Mouse (Mus musculus) heart, embryonic 10.5 days (tissue): ENCODE data around the gene Ugt1a1. TPM values are rescaled to one million over a fixed set of nuclear protein-coding genes. Genes with fewer than 3 reads are reported as not detected.

Experiments used
- DNase-seq: peaks from one replicate; pipeline ENCODE4 v3.0.0-alpha.2; 2017; ENCODE audit warnings: low spot score
- H3K27ac ChIP-seq: fragments of 300-500 bp; sonication (generic); 2 replicates; pipeline ENCODE4 v1.5.1; 2016; ENCODE audit warnings: mild to moderate bottlenecking
- H3K27me3 ChIP-seq: fragments of 300-500 bp; sonication (generic); 2 replicates; pipeline ENCODE4 v1.6.1; 2016; ENCODE audit warnings: mild to moderate bottlenecking; ENCODE audit not compliant: poor library complexity, insufficient read depth, severe bottlenecking
- H3K36me3 ChIP-seq: fragments of 300-500 bp; sonication (generic); 2 replicates; pipeline ENCODE4 v1.6.1; 2016; ENCODE audit warnings: mild to moderate bottlenecking, moderate library complexity
- H3K4me1 ChIP-seq: fragments of 300-500 bp; sonication (generic); 2 replicates; pipeline ENCODE4 v1.6.1; 2016; ENCODE audit warnings: mild to moderate bottlenecking
- H3K4me3 ChIP-seq: fragments of 300-500 bp; sonication (generic); 2 replicates; pipeline ENCODE4 v1.5.1; 2016; ENCODE audit warnings: mild to moderate bottlenecking, moderate library complexity
- H3K9me3 ChIP-seq: fragments of 300-500 bp; sonication (generic); 2 replicates; pipeline ENCODE4 v1.6.1; 2016; ENCODE audit warnings: mild to moderate bottlenecking, moderate library complexity
- WGBS: fragments of 180-500 bp; shearing (Covaris S2); methylation state at CpG from one replicate; pipeline ENCODE4 v1.1.7; 2016; 5-methylcytosine and 5-hydroxymethylcytosine counted together
- polyA plus RNA-seq: library from polyadenylated mRNA; unstranded; fragments of >200 nt; fragmentation: Nextera tagmentation; extraction: Ambion mirVana; gene quantifications from 2 replicates; pipeline ENCODE4 v1.2.1, GENCODE M21; 2016

Ugt1a1 gene
- polyA plus RNA-seq, 1 experiment from 2014 or later, result not detected

DNA sequence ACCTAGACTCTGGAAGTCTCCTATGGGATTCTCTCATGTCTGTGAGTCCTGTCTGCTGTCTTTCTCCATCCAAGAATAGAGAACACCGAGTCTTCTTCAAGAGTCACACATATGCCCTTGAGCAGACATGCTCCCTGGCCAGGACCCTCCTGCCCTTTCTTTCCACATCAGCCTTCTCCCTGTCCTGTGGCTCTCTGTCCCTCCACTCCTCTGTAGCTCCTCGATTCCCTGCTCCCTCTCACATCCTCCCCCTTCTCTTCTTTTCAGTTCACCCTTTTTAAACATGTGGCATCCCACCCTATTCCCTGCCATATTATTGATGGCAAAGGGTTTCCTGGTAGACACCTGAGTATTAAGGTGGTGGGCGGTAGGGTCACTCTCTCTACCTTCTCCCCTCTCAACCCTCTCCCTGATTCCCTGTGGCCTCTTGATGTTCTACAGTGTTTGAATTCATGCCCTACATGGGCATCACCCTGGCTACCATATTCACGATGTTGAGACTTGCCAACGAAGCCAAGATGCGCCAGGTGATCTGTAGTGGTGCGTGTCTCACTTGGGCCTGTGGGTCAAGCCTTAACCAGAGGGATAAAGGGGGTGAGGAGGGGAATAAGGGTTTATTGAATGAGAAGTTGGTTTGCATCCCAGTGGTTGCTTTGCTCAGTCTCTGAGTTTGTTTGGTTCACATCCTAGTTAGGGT lies 20.2 kb downstream of the Ugt1a1 start:
- no peak for DNase-seq
- 58% methylated on average over 7 of the region's 7 CpGs for WGBS
- Histone ChIP-seq H3K27ac (no peak overlapping the region), H3K36me3 (no peaks in the 10 kb centered on the region), H3K4me3 (no peak overlapping the region), H3K9me3 (peaks cover 96% of the 10 kb centered on the region), H3K27me3 (no peaks in the 10 kb centered on the region), H3K4me1 (no peaks in the 10 kb centered on the region)

DNA sequence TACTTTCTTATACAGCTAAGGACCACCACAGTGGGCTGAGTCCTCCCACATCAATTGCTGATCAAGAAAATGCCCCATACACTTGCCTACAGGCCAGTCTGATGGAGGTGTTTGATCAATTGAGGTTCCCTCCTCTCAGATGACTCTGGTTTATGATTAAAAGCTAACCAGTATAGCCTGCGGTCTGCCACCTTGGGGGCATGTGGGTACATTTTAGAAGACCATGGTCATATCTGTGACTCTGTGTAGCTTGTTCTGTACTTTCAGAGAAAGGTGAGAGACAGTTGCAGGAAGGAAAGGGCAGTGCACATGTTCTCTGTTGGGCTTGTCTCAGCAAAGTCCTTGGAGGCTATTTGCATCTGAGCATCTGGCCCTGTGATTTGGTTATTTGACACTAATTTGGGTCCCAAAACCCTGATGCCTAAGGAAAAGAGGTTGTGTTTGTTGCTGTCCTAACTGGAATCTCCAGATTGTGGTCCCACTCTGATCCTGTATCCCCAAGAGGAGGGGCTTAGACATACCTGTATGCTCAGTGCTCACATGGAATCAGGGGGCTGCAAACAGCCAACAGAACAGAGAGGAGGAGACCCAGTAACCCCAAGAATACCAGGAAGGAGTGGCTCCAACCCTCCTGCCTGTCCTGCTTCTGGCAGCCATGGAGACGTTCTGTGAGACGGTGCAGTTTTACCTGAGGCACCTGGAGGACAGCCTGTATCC lies 21.1 kb downstream of the Ugt1a1 start:
- Histone ChIP-seq H3K27me3 (no peaks in the 10 kb centered on the region), H3K36me3 (no peaks in the 10 kb centered on the region), H3K4me1 (no peaks in the 10 kb centered on the region), H3K4me3 (no peak overlapping the region), H3K9me3 (peaks cover 96% of the 10 kb centered on the region), H3K27ac (no peak overlapping the region)
- DNase-seq, result no peak
- WGBS, result 52% methylated on average over 3 of the region's 3 CpGs

DNA sequence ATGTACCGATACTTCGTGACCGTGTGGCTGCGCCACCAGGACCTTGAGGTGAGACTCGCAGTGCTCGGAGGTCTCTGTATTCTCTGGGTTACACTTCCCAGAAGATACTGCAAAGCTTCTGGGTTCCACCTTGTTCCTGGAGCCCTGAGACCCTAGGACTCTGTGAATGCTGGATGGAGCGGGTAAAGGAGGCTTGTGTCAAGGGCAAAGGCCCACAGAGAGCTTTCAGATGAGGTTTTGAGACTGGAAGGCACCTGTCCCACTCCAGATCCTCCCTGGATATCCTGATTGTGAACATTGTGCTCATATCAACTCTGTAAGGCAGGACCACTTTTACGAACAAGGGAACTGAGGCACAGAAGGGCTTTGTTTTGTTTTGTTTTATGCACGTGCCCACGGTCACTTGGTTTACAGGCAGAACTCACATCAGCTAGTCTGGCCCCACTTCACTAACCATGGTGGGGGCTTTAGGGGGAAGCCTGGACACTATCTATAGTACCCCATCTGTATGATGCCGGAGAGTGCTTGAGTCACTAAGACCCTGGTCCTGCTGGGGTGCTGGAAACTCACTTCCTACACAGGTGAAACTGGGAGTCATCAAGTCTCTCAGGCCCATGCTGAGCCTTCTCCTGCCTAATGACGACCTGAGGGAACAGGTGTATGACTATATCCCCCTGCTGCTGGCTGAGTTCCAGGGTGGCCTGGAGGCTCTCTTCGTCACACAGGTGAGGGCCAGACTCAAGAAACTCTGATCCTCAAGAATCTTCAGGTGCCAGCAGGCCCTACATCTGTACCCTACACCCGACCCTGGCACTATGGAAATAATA lies 21.9 kb downstream of the Ugt1a1 start:
- no peak for DNase-seq
- no peaks in the 10 kb centered on the region for H3K27me3 ChIP-seq
- H3K27ac ChIP-seq, result no peak overlapping the region
- no peaks in the 10 kb centered on the region for H3K36me3 ChIP-seq
- no peak overlapping the region for H3K4me3 ChIP-seq
- no peaks in the 10 kb centered on the region for H3K4me1 ChIP-seq
- WGBS, result 62% methylated on average over 14 of the region's 14 CpGs
- H3K9me3 ChIP-seq, result peaks cover 96% of the 10 kb centered on the region

DNA sequence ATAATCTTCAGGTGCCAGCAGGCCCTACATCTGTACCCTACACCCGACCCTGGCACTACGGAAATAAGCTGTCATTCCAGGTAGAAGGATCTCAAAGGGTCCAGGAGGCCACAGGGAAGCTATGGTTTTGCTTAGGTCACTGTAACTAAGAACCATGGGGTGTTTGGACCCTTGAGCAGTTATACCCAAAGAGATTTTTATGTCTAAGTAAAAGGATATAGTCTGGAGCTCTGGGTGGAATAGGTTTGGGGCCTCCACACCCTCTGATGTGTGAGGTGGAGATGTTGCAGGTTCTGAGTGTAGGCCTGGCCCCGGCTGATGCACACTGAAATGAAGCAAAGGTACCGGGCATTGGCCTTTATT lies 22.5 kb downstream of the Ugt1a1 start:
- H3K4me1 ChIP-seq, result no peaks in the 10 kb centered on the region
- no peaks in the 10 kb centered on the region for H3K27me3 ChIP-seq
- 61% methylated on average over 4 of the region's 4 CpGs for WGBS
- no peak overlapping the region for H3K4me3 ChIP-seq
- H3K9me3 ChIP-seq, result peaks cover 96% of the 10 kb centered on the region
- no peak for DNase-seq
- H3K27ac ChIP-seq, result no peak overlapping the region
- H3K36me3 ChIP-seq, result no peaks in the 10 kb centered on the region

DNA sequence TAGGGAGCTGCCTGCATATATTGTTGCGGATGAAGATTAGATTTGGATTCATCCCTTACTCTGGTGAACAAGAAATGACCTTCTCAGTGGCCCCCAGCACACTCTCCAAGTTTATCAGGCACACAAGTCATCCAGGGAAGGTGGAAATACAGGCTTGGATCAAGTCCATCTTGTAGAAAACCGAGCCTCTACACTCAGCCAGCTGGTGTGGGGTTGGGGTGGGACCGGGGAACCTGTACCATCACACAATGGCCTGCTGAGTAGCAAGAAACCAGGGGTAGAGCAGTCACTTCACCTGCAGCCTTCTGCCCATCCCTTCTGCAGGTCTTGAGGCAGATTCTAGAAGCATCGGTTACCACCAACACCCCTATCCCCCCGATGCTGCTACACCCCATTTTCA lies 22.9 kb downstream of the Ugt1a1 start:
- no peak overlapping the region for H3K4me3 ChIP-seq
- DNase-seq, result no peak
- no peaks in the 10 kb centered on the region for H3K4me1 ChIP-seq
- no peaks in the 10 kb centered on the region for H3K27me3 ChIP-seq
- H3K9me3 ChIP-seq, result peaks cover 96% of the 10 kb centered on the region
- H3K36me3 ChIP-seq, result no peaks in the 10 kb centered on the region
- H3K27ac ChIP-seq, result no peak overlapping the region
- 44% methylated on average over 5 of the region's 5 CpGs for WGBS

DNA sequence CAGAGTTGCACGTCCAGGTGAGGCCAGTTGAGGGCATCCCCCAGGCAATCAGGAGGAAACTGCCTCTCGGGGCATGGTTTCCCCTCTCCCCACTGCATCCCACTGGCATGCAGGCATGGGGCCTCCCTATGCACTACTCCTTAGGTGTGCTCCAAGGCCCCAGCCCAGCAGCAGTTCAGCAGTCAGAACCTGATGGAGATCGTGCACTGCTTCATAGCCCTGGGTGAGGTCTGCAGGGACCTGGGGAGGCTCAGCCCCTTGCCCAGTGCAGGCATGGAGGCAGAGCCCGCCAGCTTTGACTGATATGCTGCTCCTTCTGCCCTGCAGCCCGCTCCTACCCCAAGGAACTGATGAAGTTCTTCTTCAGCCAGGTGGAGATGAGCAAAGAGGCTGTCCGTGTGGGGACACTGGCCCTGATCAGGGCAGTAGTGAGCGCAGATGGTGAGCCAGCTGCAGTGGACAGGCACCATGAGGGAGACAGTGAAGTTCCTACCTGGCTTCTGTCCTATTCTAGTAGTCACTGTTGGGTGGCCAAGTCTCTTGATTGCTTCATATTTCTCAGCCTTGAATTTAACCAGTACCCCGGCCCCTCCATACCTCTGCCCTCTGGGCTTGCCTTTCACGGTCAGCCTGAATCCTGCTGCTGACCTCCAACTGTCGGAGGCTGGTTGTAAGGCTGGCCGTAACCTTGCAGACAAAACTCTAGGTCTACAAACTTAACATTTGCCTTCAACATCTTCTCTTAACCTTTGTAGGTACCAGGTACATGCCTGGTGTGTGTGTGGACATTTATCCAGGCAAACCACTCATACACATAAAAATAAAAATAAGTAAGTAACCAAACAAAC lies 23.5 kb downstream of the Ugt1a1 start:
- DNase-seq, result no peak
- Histone ChIP-seq H3K4me1 (no peaks in the 10 kb centered on the region), H3K36me3 (no peaks in the 10 kb centered on the region), H3K4me3 (no peak overlapping the region), H3K27me3 (no peaks in the 10 kb centered on the region), H3K27ac (no peak overlapping the region), H3K9me3 (peaks cover 96% of the 10 kb centered on the region)
- 62% methylated on average over 11 of the region's 11 CpGs for WGBS

DNA sequence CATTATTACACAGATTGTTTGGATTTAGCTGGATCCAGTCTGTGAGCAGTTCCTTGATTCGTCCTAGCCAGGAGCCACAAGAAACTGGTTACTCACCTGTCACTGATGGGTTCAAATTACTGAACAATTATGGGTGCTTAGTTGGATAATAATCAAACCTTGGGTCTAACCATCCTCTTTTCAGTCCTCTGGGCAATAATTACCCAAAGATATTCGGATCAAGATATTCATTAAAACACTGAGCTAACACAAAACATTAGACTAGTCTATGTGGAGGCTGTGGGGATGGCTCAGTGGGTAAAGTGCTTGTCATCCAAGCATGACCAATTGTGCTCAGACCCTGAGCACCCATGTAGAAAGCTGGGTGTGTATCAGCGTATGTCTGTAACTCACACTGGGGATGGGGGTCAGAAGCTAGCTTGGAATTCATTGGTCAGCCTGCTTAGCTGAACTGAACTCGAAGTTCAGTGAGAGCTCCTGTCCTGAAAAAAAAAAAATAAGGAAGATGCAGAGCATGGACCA lies 24.2 kb downstream of the Ugt1a1 start:
- no peak overlapping the region for H3K27ac ChIP-seq
- H3K36me3 ChIP-seq, result no peaks in the 10 kb centered on the region
- no peaks in the 10 kb centered on the region for H3K4me1 ChIP-seq
- 63% methylated on average over 4 of the region's 4 CpGs for WGBS
- peaks cover 97% of the 10 kb centered on the region for H3K9me3 ChIP-seq
- H3K4me3 ChIP-seq, result no peak overlapping the region
- H3K27me3 ChIP-seq, result no peaks in the 10 kb centered on the region
- DNase-seq, result no peak

DNA sequence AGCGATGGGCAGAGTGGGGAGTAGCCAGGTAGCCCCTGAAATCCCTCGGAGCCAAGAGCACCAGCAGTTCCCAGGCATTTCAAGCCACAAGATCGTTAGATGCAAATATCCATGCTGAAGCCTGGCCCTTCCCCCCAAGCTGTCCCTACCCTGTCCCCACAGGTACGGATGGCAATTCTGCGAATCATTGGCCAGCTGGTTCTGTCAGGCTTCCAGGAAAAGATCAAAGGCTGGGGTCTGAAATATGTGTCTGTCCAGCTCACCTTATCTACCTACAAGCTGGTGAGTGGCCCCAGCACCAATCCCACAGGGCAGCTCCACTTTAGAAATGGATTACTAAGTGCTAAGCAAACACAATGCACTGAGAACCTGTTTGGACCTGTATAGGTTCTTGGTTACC lies 25.6 kb downstream of the Ugt1a1 start:
- no peaks in the 10 kb centered on the region for H3K27me3 ChIP-seq
- H3K9me3 ChIP-seq, result peaks cover 94% of the 10 kb centered on the region
- 68% methylated on average over 5 of the region's 5 CpGs for whole genome bisulfite sequencing
- DNase-seq, result no peak
- H3K36me3 ChIP-seq, result no peaks in the 10 kb centered on the region
- no peak overlapping the region for H3K4me3 ChIP-seq
- H3K27ac ChIP-seq, result no peak overlapping the region
- no peaks in the 10 kb centered on the region for H3K4me1 ChIP-seq

DNA sequence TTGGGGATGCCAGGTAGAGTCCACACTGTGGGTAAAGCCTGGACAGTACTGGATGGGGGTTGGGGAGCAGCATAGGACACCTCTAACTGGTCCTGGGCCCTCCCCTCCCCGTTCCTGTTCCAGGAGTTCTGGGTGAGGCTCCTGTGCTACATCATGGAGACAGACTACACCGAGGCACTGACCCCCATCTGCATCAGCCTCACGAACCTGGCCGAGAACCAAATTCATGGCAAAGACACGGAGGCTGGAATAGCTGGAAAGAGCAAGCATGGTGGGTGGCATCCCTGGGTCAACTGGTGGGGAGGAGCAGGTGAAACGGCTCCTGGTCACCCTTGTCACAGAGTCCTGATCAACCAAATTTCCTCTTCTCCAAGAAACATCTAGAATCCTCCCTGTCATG lies 27.0 kb downstream of the Ugt1a1 start:
- H3K27me3 ChIP-seq, result no peaks in the 10 kb centered on the region
- WGBS, result 70% methylated on average over 6 of the region's 6 CpGs
- no peaks in the 10 kb centered on the region for H3K4me1 ChIP-seq
- DNase-seq, result no peak
- no peak overlapping the region for H3K4me3 ChIP-seq
- no peak overlapping the region for H3K27ac ChIP-seq
- H3K36me3 ChIP-seq, result no peaks in the 10 kb centered on the region
- H3K9me3 ChIP-seq, result peaks cover 92% of the 10 kb centered on the region

DNA sequence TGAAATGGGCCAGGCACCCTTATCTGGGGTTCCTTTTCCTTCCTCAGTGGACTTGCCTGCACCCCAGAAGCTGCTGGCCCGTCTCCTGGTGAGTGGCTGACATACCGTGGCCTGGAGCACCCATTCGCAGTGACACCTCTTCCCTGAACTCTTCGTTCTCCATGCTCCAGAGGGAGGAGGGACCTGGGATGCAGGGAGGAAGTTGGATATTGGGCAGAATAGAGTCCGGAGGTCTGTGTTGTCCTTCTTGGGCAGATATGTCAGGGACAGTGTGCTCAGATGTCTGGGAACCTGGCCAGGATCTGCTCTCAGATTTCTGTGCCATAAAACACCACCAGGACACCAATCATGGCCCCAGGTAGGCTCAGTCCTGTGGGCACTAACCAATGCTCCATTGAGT lies 28.3 kb downstream of the Ugt1a1 start:
- peaks cover 90% of the 10 kb centered on the region for H3K9me3 ChIP-seq
- no peaks in the 10 kb centered on the region for H3K36me3 ChIP-seq
- no peak overlapping the region for H3K4me3 ChIP-seq
- DNase-seq, result no peak
- no peaks in the 10 kb centered on the region for H3K4me1 ChIP-seq
- 68% methylated on average over 5 of the region's 5 CpGs for WGBS
- H3K27ac ChIP-seq, result no peak overlapping the region
- no peaks in the 10 kb centered on the region for H3K27me3 ChIP-seq

DNA sequence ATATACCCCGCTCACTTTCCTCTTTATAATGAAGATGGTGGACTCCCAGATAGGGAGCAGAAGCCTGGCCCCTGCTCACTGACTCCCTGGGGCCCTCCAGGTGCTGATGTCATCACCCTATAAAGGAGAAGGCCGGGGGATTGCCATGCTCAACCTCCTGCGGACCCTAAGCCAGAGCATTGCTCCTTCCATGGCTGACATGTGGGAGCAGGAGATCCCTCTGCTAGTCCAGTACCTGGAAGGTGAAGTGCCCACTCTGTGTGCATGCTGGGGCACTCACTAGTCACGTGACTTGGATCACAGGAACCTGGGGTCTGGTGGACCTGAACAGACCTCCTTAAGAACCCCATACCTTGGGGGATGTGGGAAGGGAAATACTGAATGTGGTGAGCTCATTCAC lies 28.8 kb downstream of the Ugt1a1 start:
- 64% methylated on average over 4 of the region's 4 CpGs for WGBS
- Histone ChIP-seq H3K27me3 (no peaks in the 10 kb centered on the region), H3K4me1 (no peaks in the 10 kb centered on the region), H3K27ac (no peak overlapping the region), H3K4me3 (no peak overlapping the region), H3K9me3 (peaks cover 90% of the 10 kb centered on the region), H3K36me3 (no peaks in the 10 kb centered on the region)
- no peak for DNase-seq

DNA sequence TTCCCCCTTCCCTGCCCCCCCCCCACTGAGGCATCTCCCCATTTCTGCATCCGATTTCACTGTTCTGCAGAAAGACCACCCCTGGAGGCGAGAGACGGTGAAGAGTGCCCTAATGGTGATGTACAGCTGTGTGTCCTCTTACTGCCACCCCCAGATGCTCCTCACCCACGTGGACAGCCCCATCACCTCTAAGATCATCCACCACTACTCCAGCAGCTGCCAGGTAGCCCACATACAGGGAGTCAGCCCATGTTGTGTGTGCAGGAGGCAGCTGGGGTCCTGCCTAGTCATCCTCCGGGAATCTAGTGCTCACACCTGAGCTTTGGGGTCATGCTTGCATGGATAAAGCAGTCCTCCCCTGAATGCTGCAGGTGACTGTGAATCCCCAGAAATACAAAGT lies 32.1 kb downstream of the Ugt1a1 start:
- H3K9me3 ChIP-seq, result peaks cover 92% of the 10 kb centered on the region
- H3K4me1 ChIP-seq, result no peaks in the 10 kb centered on the region
- H3K27ac ChIP-seq, result no peak overlapping the region
- DNase-seq, result no peak
- WGBS, result 56% methylated on average over 5 of the region's 5 CpGs
- no peaks in the 10 kb centered on the region for H3K27me3 ChIP-seq
- H3K4me3 ChIP-seq, result no peak overlapping the region
- no peaks in the 10 kb centered on the region for H3K36me3 ChIP-seq
